Mouse (Mus musculus): Measurements from ENCODE around the gene Tas2r115.
"Not testable (repeated sequence)": the region's sequence is repeated elsewhere in the genome, so short reads cannot be mapped to it uniquely, and the experiment has no call there.

The Tas2r115 gene

GRCm38 (mm10) chr6:132737935-132738334 lies at the start of gene Tas2r115:
TSS of gene Tas2r115 (minus strand) at chr6:132738035.
- no peak for DNase-seq (ENCODE audit: low read depth, low spot score)

GRCm38 (mm10) chr6:132778062-132778461 lies 40.2 kb upstream of the Tas2r115 start, which contains the start of gene Tas2r136:
TSS of gene Tas2r136 (minus strand) at chr6:132778162.
- no peak for DNase-seq (ENCODE audit: low read depth, low spot score)

GRCm38 (mm10) chr6:132761831-132762230 lies 24.0 kb upstream of the Tas2r115 start, which contains the start of gene Tas2r102:
TSS of gene Tas2r102 (plus strand) at chr6:132762131.
- DNase-seq (ENCODE audit: low read depth, low spot score) = no peak

GRCm38 (mm10) chr6:132754430-132754829 lies 16.6 kb upstream of the Tas2r115 start, which contains the start of gene Tas2r124:
TSS of gene Tas2r124 (plus strand) at chr6:132754730.
- no peak for DNase-seq (ENCODE audit: low read depth, low spot score)

DNA sequence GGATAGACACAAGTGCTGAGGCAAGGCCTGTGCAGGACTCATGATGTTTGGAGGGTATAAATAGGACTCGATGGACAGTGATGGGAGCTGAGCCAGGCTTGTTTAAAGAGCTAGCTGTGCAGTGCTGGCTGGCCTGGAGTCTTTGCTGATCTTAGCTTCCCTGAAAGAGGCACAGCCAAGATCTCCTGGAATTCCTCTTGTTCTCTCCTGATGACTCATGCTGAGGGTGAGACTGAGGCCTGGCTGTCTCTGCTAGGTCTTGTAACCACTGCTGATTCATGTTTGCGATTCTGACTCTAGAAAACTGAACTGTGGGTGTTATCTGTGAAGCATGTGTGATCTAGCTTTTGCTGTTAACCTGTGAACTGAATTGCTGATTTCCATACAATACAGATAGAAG lies 12.4 kb upstream of the Tas2r115 start:
- no peak for DNase-seq (ENCODE audit: low read depth, low spot score)

DNA sequence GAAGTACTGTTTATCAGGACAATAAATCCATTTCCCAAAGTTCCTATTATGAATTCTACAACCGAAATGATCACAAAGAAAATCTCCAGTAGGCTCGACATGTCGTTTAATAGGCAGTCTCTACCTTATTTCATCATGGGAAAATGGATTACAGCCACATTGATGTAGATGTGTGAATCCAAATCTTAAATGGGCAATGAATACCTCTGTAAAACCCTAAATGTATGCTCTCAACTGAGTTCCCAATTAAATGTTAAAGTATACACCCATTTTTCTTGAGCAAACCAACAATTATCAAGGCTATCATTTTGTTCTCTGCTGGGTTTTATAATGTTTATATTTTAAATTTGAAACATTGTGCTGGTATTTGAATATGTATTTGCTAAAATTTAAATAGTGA lies 26.0 kb downstream of the Tas2r115 start, which contains the start of gene Tas2r122:
Gene Tas2r122 (minus strand): TSS at position 101 of the 400 bp plus-strand sequence.
- DNase-seq (ENCODE audit: low read depth, low spot score) = no peak

DNA sequence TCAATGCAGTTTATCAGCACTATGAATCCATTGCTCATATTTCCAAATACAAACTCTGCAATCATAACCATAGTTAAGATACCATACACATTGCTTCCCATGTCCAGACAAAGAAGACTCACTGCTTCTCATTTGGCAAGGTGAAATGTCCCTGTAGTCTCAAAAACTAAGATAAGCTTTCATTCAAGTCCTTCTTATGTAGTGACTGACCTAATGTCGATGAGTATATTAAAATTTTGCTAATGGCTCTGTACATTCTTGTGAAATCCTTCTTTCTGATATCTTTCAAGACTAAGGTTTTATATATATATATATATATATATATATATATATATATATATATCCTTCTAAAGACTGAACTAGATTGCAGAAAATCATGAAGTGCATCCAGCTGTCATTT lies 36.9 kb downstream of the Tas2r115 start, which contains the start of gene Tas2r121:
Gene Tas2r121 (minus strand): TSS at position 101 of the 400 bp plus-strand sequence.
- no peak for DNase-seq (ENCODE audit: low read depth, low spot score)

DNA sequence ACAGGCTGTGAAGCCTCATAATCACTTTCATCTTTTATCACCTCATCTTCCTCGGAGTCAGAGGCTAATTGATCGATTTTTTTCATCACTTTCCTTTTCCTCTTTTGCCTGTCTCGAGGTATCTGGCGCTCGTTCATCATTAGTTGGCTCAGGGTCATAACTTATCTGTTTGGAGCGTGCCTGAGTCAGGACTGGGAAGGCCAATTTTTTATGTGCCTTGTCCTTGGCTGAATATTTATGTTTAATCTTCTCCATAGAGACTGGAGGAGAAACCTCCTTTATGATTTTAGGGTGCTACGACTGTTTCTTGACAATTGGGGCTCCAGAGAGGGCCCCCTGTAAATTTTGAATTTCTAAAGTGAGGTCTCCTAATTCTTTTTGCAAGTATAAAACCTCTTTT lies 46.2 kb downstream of the Tas2r115 start:
- DNase-seq (ENCODE audit: low read depth, low spot score) = not testable (repeated sequence)

Measured in retina, postnatal 7 days (tissue).